Mouse (Mus musculus): ENCODE results near the gene Fgl2. TPM values are rescaled to one million over a fixed set of nuclear protein-coding genes. Genes with fewer than 3 reads are reported as not detected.

Gene Fgl2
- polyA plus RNA-seq, 1 experiment from 2014 or later = 40.2 TPM

- 45% methylated on average over 6 of the region's 6 CpGs for WGBS
- Histone ChIP-seq H3K4me1 (ENCODE audit: control insufficient read depth, insufficient read depth, low read length) (peaks cover 18% of the 10 kb centered on the region), H3K27ac (ENCODE audit: low read length) (no peak overlapping the region), H3K9me3 (replicated peaks; ENCODE audit: control insufficient read depth, low read length) (no peaks in the 10 kb centered on the region), H3K36me3 (ENCODE audit: control insufficient read depth, insufficient read depth) (no peaks in the 10 kb centered on the region), H3K4me2 (ENCODE audit: low read depth, low read length) (no peak overlapping the region), H3K4me3 (ENCODE audit: low read length) (no peak overlapping the region), H3K9ac (ENCODE audit: low read length) (no peak overlapping the region), H3K27me3 (ENCODE audit: control insufficient read depth, insufficient read depth, low read length) (no peaks in the 10 kb centered on the region)
- ATAC-seq (replicated peaks; ENCODE audit: extremely low read depth, insufficient read depth, low FRiP score) = no peak
These were observed 9.5 kb downstream of the Fgl2 start for GRCm38 (mm10) chr5:21381986-21382385.

- Histone ChIP-seq H3K27me3 (ENCODE audit: control insufficient read depth, insufficient read depth, low read length) (no peaks in the 10 kb centered on the region), H3K4me3 (ENCODE audit: low read length) (no peak overlapping the region), H3K9me3 (replicated peaks; ENCODE audit: control insufficient read depth, low read length) (no peaks in the 10 kb centered on the region), H3K27ac (ENCODE audit: low read length) (peak overlapping the region; percentile 17), H3K36me3 (ENCODE audit: control insufficient read depth, insufficient read depth) (no peaks in the 10 kb centered on the region), H3K4me1 (ENCODE audit: control insufficient read depth, insufficient read depth, low read length) (peaks cover 18% of the 10 kb centered on the region), H3K9ac (ENCODE audit: low read length) (no peak overlapping the region), H3K4me2 (ENCODE audit: low read depth, low read length) (no peak overlapping the region)
- WGBS = 43% methylated on average over 6 of the region's 6 CpGs
- ATAC-seq (replicated peaks; ENCODE audit: extremely low read depth, insufficient read depth, low FRiP score) = no peak; the same call in 1 of the 2 replicates
These were observed 10.2 kb downstream of the Fgl2 start for GRCm38 (mm10) chr5:21382678-21383077.

- peak overlapping the region; percentile 21; the same call in 1 of the 2 replicates for H3K9ac ChIP-seq (ENCODE audit: low read length)
- peak overlapping the region; percentile 17 for H3K27ac ChIP-seq (ENCODE audit: low read length)
- no peaks in the 10 kb centered on the region for H3K27me3 ChIP-seq (ENCODE audit: control insufficient read depth, insufficient read depth, low read length)
- no peak overlapping the region for H3K4me3 ChIP-seq (ENCODE audit: low read length)
- no peak for ATAC-seq (replicated peaks; ENCODE audit: extremely low read depth, insufficient read depth, low FRiP score)
- H3K36me3 ChIP-seq (ENCODE audit: control insufficient read depth, insufficient read depth) = no peaks in the 10 kb centered on the region
- WGBS = 37% methylated on average over 14 of the region's 14 CpGs
- no peak overlapping the region for H3K4me2 ChIP-seq (ENCODE audit: low read depth, low read length)
- H3K9me3 ChIP-seq (replicated peaks; ENCODE audit: control insufficient read depth, low read length) = no peaks in the 10 kb centered on the region
- peaks cover 18% of the 10 kb centered on the region for H3K4me1 ChIP-seq (ENCODE audit: control insufficient read depth, insufficient read depth, low read length)
These were observed 11.2 kb downstream of the Fgl2 start for GRCm38 (mm10) chr5:21383392-21384251.

GRCm38 (mm10) chr5:21384252-21384960 is 12.0 kb downstream of the Fgl2 start:
- Histone ChIP-seq H3K36me3 (ENCODE audit: control insufficient read depth, insufficient read depth) (no peaks in the 10 kb centered on the region), H3K4me3 (ENCODE audit: low read length) (no peak overlapping the region), H3K27me3 (ENCODE audit: control insufficient read depth, insufficient read depth, low read length) (no peaks in the 10 kb centered on the region), H3K9me3 (replicated peaks; ENCODE audit: control insufficient read depth, low read length) (no peaks in the 10 kb centered on the region), H3K4me1 (ENCODE audit: control insufficient read depth, insufficient read depth, low read length) (peaks cover 18% of the 10 kb centered on the region), H3K4me2 (ENCODE audit: low read depth, low read length) (no peak overlapping the region), H3K9ac (ENCODE audit: low read length) (no peak overlapping the region), H3K27ac (ENCODE audit: low read length) (no peak overlapping the region)
- no peak for ATAC-seq (replicated peaks; ENCODE audit: extremely low read depth, insufficient read depth, low FRiP score)
- WGBS = 68% methylated on average over 13 of the region's 13 CpGs

GRCm38 (mm10) chr5:21384976-21385375 is 12.5 kb downstream of the Fgl2 start:
- no peaks in the 10 kb centered on the region for H3K27me3 ChIP-seq (ENCODE audit: control insufficient read depth, insufficient read depth, low read length)
- H3K4me2 ChIP-seq (ENCODE audit: low read depth, low read length) = no peak overlapping the region
- WGBS = 86% methylated on average over 9 of the region's 9 CpGs
- no peak overlapping the region for H3K27ac ChIP-seq (ENCODE audit: low read length)
- peaks cover 18% of the 10 kb centered on the region for H3K4me1 ChIP-seq (ENCODE audit: control insufficient read depth, insufficient read depth, low read length)
- H3K9me3 ChIP-seq (replicated peaks; ENCODE audit: control insufficient read depth, low read length) = no peaks in the 10 kb centered on the region
- no peaks in the 10 kb centered on the region for H3K36me3 ChIP-seq (ENCODE audit: control insufficient read depth, insufficient read depth)
- no peak overlapping the region for H3K9ac ChIP-seq (ENCODE audit: low read length)
- ATAC-seq (replicated peaks; ENCODE audit: extremely low read depth, insufficient read depth, low FRiP score) = no peak
- H3K4me3 ChIP-seq (ENCODE audit: low read length) = no peak overlapping the region

GRCm38 (mm10) chr5:21386432-21386831 is 14.0 kb downstream of the Fgl2 start:
- H3K27me3 ChIP-seq (ENCODE audit: control insufficient read depth, insufficient read depth, low read length) = no peaks in the 10 kb centered on the region
- H3K4me1 ChIP-seq (ENCODE audit: control insufficient read depth, insufficient read depth, low read length) = peaks cover 21% of the 10 kb centered on the region
- no peak overlapping the region for H3K4me2 ChIP-seq (ENCODE audit: low read depth, low read length)
- no peak overlapping the region for H3K4me3 ChIP-seq (ENCODE audit: low read length)
- ATAC-seq (replicated peaks; ENCODE audit: extremely low read depth, insufficient read depth, low FRiP score) = no peak
- no peaks in the 10 kb centered on the region for H3K9me3 ChIP-seq (replicated peaks; ENCODE audit: control insufficient read depth, low read length)
- H3K27ac ChIP-seq (ENCODE audit: low read length) = no peak overlapping the region
- WGBS = 70% methylated on average over 4 of the region's 4 CpGs
- no peak overlapping the region for H3K9ac ChIP-seq (ENCODE audit: low read length)
- no peaks in the 10 kb centered on the region for H3K36me3 ChIP-seq (ENCODE audit: control insufficient read depth, insufficient read depth)

GRCm38 (mm10) chr5:21387340-21387739 is 14.9 kb downstream of the Fgl2 start:
- Histone ChIP-seq H3K4me1 (ENCODE audit: control insufficient read depth, insufficient read depth, low read length) (peaks cover 26% of the 10 kb centered on the region), H3K9ac (ENCODE audit: low read length) (no peak overlapping the region), H3K27me3 (ENCODE audit: control insufficient read depth, insufficient read depth, low read length) (no peaks in the 10 kb centered on the region), H3K36me3 (ENCODE audit: control insufficient read depth, insufficient read depth) (no peaks in the 10 kb centered on the region), H3K4me3 (ENCODE audit: low read length) (no peak overlapping the region), H3K9me3 (replicated peaks; ENCODE audit: control insufficient read depth, low read length) (no peaks in the 10 kb centered on the region), H3K27ac (ENCODE audit: low read length) (no peak overlapping the region), H3K4me2 (ENCODE audit: low read depth, low read length) (no peak overlapping the region)
- no peak for ATAC-seq (replicated peaks; ENCODE audit: extremely low read depth, insufficient read depth, low FRiP score)

- WGBS = 77% methylated on average over 4 of the region's 4 CpGs
These were observed 16.4 kb downstream of the Fgl2 start for GRCm38 (mm10) chr5:21388855-21389254.

More at GRCm38 (mm10) chr5:21388855-21389254, 16.4 kb downstream of the Fgl2 start:
- H3K36me3 ChIP-seq (ENCODE audit: control insufficient read depth, insufficient read depth) = no peaks in the 10 kb centered on the region
- no peaks in the 10 kb centered on the region for H3K27me3 ChIP-seq (ENCODE audit: control insufficient read depth, insufficient read depth, low read length)
- peaks cover 11% of the 10 kb centered on the region for H3K4me1 ChIP-seq (ENCODE audit: control insufficient read depth, insufficient read depth, low read length)
- ATAC-seq (replicated peaks; ENCODE audit: extremely low read depth, insufficient read depth, low FRiP score) = no peak
- no peak overlapping the region for H3K4me2 ChIP-seq (ENCODE audit: low read depth, low read length)
- no peak overlapping the region for H3K27ac ChIP-seq (ENCODE audit: low read length)
- H3K9ac ChIP-seq (ENCODE audit: low read length) = no peak overlapping the region
- H3K4me3 ChIP-seq (ENCODE audit: low read length) = no peak overlapping the region
- no peaks in the 10 kb centered on the region for H3K9me3 ChIP-seq (replicated peaks; ENCODE audit: control insufficient read depth, low read length)
